Mouse (Mus musculus): Measurements from ENCODE around the gene Nol6. TPM values are rescaled to one million over a fixed set of nuclear protein-coding genes. Genes with fewer than 3 reads are reported as not detected.

The Nol6 gene
- polyA plus RNA-seq, 1 experiment from 2014 or later: 21.9 TPM

- Histone ChIP-seq H3K36me3 (no peaks in the 10 kb centered on the region), H3K4me1 (peaks cover 6% of the 10 kb centered on the region; the same call in 1 of the 2 replicates), H3K9ac (no peak overlapping the region), H3K4me2 (no peak overlapping the region), H3K27me3 (replicated peaks) (peaks cover 27% of the 10 kb centered on the region), H3K27ac (no peak overlapping the region), H3K9me3 (replicated peaks) (no peaks in the 10 kb centered on the region), H3K4me3 (no peak overlapping the region)
- 42% methylated on average over 12 of the region's 12 CpGs for WGBS (ENCODE audit: insufficient replicate concordance)
- ATAC-seq: no peak
Measured at GRCm38 (mm10) chr4:41073008-41073817, 51.0 kb downstream of the Nol6 start.

GRCm38 (mm10) chr4:41071500-41072429, 52.5 kb downstream of the Nol6 start:
- Histone ChIP-seq H3K27me3 (replicated peaks) (peaks cover 24% of the 10 kb centered on the region), H3K27ac (no peak overlapping the region), H3K36me3 (no peaks in the 10 kb centered on the region), H3K4me1 (peaks cover 6% of the 10 kb centered on the region; the same call in 1 of the 2 replicates), H3K4me2 (no peak overlapping the region), H3K4me3 (no peak overlapping the region), H3K9ac (no peak overlapping the region), H3K9me3 (replicated peaks) (no peaks in the 10 kb centered on the region)
- 75% methylated on average over 14 of the region's 14 CpGs for WGBS (ENCODE audit: insufficient replicate concordance)
- no peak for ATAC-seq

GRCm38 (mm10) chr4:41065196-41065595, 59.1 kb downstream of the Nol6 start:
- H3K36me3 ChIP-seq: no peaks in the 10 kb centered on the region
- H3K4me2 ChIP-seq: no peak overlapping the region
- no peak overlapping the region for H3K4me3 ChIP-seq
- 83% methylated on average over 4 of the region's 4 CpGs for WGBS (ENCODE audit: insufficient replicate concordance)
- no peak overlapping the region for H3K27ac ChIP-seq
- ATAC-seq: no peak
- peaks cover 13% of the 10 kb centered on the region for H3K4me1 ChIP-seq
- no peak overlapping the region for H3K9ac ChIP-seq
- H3K9me3 ChIP-seq (replicated peaks): no peaks in the 10 kb centered on the region
- peaks cover 24% of the 10 kb centered on the region for H3K27me3 ChIP-seq (replicated peaks)

Other genes starting within 250 kb of the Nol6 start
- 0.58 TPM in 1 of 2 replicates, not detected in the other for gene Spink4, start 204.4 kb downstream of the Nol6 start, polyA plus RNA-seq (2016; fragmentation: Nextera tagmentation; extraction: Ambion mirVana)
- gene Bag1, start 176.2 kb downstream of the Nol6 start, polyA plus RNA-seq (2016; fragmentation: Nextera tagmentation; extraction: Ambion mirVana): 185 and 192 TPM in 2 replicates
- 48.6 and 48.7 TPM in 2 replicates for gene Chmp5, start 176.0 kb downstream of the Nol6 start, polyA plus RNA-seq (2016; fragmentation: Nextera tagmentation; extraction: Ambion mirVana)
- 53.5 and 55.7 TPM in 2 replicates for gene Nfx1, start 153.5 kb downstream of the Nol6 start, polyA plus RNA-seq (2016; fragmentation: Nextera tagmentation; extraction: Ambion mirVana)
- 1.3 and 1.8 TPM in 2 replicates for gene Aqp7, start 76.3 kb downstream of the Nol6 start, polyA plus RNA-seq (2016; fragmentation: Nextera tagmentation; extraction: Ambion mirVana)
- gene Aqp3, start 26.3 kb downstream of the Nol6 start, polyA plus RNA-seq (2016; fragmentation: Nextera tagmentation; extraction: Ambion mirVana): 20.9 and 22.3 TPM in 2 replicates
- 39.9 and 44.8 TPM in 2 replicates for gene Ube2r2, start 11.3 kb upstream of the Nol6 start, polyA plus RNA-seq (2016; fragmentation: Nextera tagmentation; extraction: Ambion mirVana)
- 48.7 and 50.2 TPM in 2 replicates for gene Ubap2, start 150.7 kb upstream of the Nol6 start, polyA plus RNA-seq (2016; fragmentation: Nextera tagmentation; extraction: Ambion mirVana)
- 61.4 and 64.5 TPM in 2 replicates for gene Dcaf12, start 190.4 kb upstream of the Nol6 start, polyA plus RNA-seq (2016; fragmentation: Nextera tagmentation; extraction: Ambion mirVana)
- 28.3 and 28.5 TPM in 2 replicates for gene Ubap1, start 224.5 kb upstream of the Nol6 start, polyA plus RNA-seq (2016; fragmentation: Nextera tagmentation; extraction: Ambion mirVana)

Measured in liver, embryonic 12.5 days (tissue).